Mouse (Mus musculus) limb, embryonic 15.5 days (tissue): ENCODE measurements around the gene Dek. TPM values are rescaled to one million over a fixed set of nuclear protein-coding genes. Genes with fewer than 3 reads are reported as not detected.

Source experiments
- ATAC-seq: fragments of 200-750 bp; cut with Nextera tagmentation; 2 replicates; pipeline ENCODE4 v1.8.0; 2017; ENCODE audit warnings: low read depth, moderate TSS enrichment; ENCODE audit not compliant: insufficient number of reproducible peaks, low FRiP score, low TSS enrichment
- H3K27ac ChIP-seq: fragments of 300-500 bp; sonication (generic); 2 replicates; pipeline ENCODE4 v1.5.1; 2015; ENCODE audit warnings: moderate library complexity, mild to moderate bottlenecking, inconsistent platforms
- H3K27me3 ChIP-seq: fragments of 300-500 bp; sonication (generic); 2 replicates; pipeline ENCODE4 v1.6.1; 2015; ENCODE audit warnings: inconsistent platforms
- H3K36me3 ChIP-seq: fragments of 300-500 bp; sonication (generic); 2 replicates; pipeline ENCODE4 v1.6.1; 2015; ENCODE audit warnings: inconsistent platforms
- H3K4me1 ChIP-seq: fragments of 300-500 bp; sonication (generic); 2 replicates; pipeline ENCODE4 v1.6.1; 2015; ENCODE audit warnings: inconsistent platforms
- H3K4me2 ChIP-seq: fragments of 300-500 bp; sonication (generic); 2 replicates; pipeline ENCODE4 v1.6.1; 2015; ENCODE audit warnings: mild to moderate bottlenecking, inconsistent platforms
- H3K4me3 ChIP-seq: fragments of 300-500 bp; sonication (generic); 2 replicates; pipeline ENCODE4 v1.5.1; 2015; ENCODE audit warnings: mild to moderate bottlenecking, inconsistent platforms
- H3K9ac ChIP-seq: fragments of 300-500 bp; sonication (generic); 2 replicates; pipeline ENCODE4 v1.6.1; 2015; ENCODE audit warnings: inconsistent platforms
- H3K9me3 ChIP-seq: fragments of 300-500 bp; sonication (generic); 2 replicates; pipeline ENCODE4 v1.6.1; 2016; ENCODE audit warnings: inconsistent platforms
- WGBS: fragments of 180-500 bp; shearing (Covaris S2); methylation state at CpG from one replicate; pipeline ENCODE4 v1.1.7; 2015; 5-methylcytosine and 5-hydroxymethylcytosine counted together
- polyA plus RNA-seq: library from polyadenylated mRNA; unstranded; fragments of >200 nt; fragmentation: Nextera tagmentation; extraction: Ambion mirVana; gene quantifications from 2 replicates; pipeline ENCODE4 v1.2.1, GENCODE M21; 2015

Dek gene
- polyA plus RNA-seq, 1 experiment from 2014 or later = 267 TPM

DNA sequence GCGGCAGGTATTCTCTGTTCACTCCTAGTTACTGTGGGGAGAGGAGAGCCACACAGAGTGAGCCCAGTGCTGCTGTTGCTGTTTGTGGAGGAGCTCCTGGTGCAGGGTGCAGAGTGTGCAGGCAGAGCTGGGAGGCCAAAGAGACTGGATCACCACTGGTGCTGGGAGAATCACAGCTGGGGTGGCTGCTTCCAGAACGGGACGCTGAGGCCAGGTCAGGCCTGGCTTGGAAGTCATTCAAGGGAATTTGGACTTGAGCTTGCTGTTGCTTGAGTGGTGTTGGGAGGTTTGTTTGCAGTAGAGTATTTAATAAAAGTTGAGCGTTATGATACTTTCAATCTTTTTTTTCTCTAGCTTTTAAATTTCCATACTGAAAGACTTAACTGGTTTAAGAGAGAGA lies 58.0 kb downstream of the Dek start:
- H3K4me2 ChIP-seq = no peak overlapping the region
- H3K4me3 ChIP-seq = no peak overlapping the region
- H3K27ac ChIP-seq = no peak overlapping the region
- no peaks in the 10 kb centered on the region for H3K27me3 ChIP-seq
- no peak overlapping the region for H3K9ac ChIP-seq
- H3K36me3 ChIP-seq = peaks cover 32% of the 10 kb centered on the region
- 91% methylated on average over 4 of the region's 4 CpGs for WGBS
- H3K9me3 ChIP-seq = no peaks in the 10 kb centered on the region
- ATAC-seq = no peak
- peaks cover 11% of the 10 kb centered on the region for H3K4me1 ChIP-seq

DNA sequence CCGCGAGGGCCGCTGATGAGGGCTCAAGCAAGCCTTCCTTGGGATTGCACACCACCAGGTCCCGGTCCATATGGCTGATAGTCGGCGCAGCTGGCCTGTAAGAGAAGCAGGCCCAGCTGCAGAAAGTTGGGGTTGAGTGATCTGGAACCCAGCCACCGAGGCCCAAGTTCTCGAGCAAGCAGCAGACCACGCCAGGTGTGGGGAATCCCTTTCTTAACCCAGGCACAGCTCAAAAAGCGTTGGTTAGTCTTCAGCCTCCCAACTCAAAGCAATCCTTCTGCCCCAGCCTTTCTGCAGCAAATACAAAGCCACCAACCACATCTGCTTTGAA lies 61.4 kb downstream of the Dek start, which contains the start of gene Tpmt:
Tpmt (minus strand) TSS at position 121 of the 331 bp plus-strand sequence.
- 7% methylated on average over 10 of the region's 10 CpGs for WGBS
- peak within 1 kb of the TSS; percentile 98 for H3K4me2 ChIP-seq

DNA sequence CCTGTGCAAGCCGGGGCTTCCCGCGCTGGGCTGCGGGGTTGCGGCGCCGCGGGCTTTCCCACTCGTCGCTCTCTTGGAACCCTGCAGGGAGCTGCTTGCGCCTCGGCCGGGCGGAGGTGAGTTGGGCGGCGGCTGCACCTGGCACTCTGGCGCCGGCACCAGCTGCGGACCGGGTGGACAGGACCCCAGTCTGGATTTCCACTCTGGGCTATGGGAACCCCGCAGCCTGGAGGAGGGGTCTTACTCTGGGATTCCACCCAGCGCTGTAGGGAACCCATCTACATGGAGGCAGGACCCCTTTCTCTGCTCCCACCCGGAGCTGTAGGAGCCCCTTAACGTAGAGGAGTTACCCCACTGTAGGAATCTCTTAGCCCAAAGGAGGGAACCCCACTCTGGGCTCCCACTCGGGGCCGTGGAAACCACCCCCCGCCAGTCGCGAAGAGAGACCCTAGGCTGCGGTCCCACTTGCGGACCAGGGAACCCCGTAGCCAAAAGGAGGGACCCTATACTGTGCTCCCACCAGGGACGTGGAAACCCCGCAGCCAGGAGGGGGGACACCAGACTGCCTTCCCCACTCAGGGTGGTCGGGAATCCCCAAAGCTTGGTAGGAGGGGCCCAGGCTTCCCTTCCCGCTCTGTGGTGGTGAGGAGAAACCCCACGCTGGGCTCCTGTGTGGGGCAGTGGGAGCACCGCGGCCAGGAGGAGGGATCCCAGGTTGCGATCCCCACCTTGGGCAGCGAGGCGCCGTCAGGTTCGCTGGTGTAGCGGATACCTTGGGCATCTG lies 62.0 kb downstream of the Dek start:
- under 1% methylated on average over 44 of the region's 45 CpGs for WGBS
- ATAC-seq = no peak
- H3K9me3 ChIP-seq = no peaks in the 10 kb centered on the region
- peaks cover 6% of the 10 kb centered on the region for H3K36me3 ChIP-seq
- peak overlapping the region; percentile 79 for H3K27ac ChIP-seq
- H3K4me3 ChIP-seq = peak overlapping the region; percentile 88
- H3K9ac ChIP-seq = peak overlapping the region; percentile 77
- H3K4me1 ChIP-seq = peaks cover 11% of the 10 kb centered on the region
- H3K27me3 ChIP-seq = no peaks in the 10 kb centered on the region
- peak overlapping the region; percentile 98 for H3K4me2 ChIP-seq

More for the DNA sequence above, 61.4 kb downstream of the Dek start, which contains the start of gene Tpmt:
- Histone ChIP-seq H3K4me1 (peaks cover 11% of the 10 kb centered on the region), H3K36me3 (peaks cover 12% of the 10 kb centered on the region), H3K27me3 (no peaks in the 10 kb centered on the region), H3K9ac (peak within 1 kb of the TSS; percentile 77), H3K27ac (peak within 1 kb of the TSS; percentile 79), H3K4me3 (peak within 1 kb of the TSS; percentile 88), H3K9me3 (no peaks in the 10 kb centered on the region)
- ATAC-seq = no peak

DNA sequence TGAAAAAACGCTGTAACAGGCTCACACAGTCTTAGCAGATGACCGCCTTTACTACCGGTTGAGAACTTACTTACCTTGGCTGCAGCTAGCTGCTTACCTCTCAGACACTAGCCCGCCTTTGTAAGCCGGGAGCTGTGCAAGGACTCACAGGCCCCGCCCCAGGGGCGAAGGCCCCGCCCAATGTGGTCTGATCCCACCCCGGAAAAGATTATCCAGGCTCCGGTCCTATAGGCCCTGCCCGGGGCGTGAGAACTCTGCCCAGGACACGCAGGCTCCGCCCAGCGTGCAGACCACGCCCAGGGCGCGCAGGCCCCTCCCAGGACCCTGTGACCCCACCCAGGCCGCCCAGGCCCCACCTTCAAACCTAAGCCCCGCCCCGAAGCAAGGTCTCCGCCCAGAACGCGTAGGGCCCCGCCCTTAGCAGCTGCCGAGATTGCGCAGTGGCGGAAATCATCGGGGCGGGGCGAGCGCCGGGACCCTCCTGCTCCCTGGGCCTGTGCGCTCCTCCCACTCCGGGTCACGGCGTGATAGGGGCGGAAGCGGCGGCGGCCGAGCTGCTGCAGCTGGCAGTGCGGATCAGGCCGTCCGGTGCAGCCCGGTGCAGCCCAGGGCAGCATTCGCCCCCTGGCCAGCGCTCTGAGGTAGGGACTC lies 62.8 kb downstream of the Dek start, which contains the start of gene Kdm1b:
Kdm1b (plus strand) TSS at position 470 of the 651 bp plus-strand sequence.
- under 1% methylated on average over 48 of the region's 48 CpGs for whole genome bisulfite sequencing
- no peaks in the 10 kb centered on the region for H3K27me3 ChIP-seq
- H3K36me3 ChIP-seq = no peaks in the 10 kb centered on the region
- peaks cover 11% of the 10 kb centered on the region for H3K4me1 ChIP-seq
- H3K4me3 ChIP-seq = peak within 1 kb of the TSS; percentile 88
- H3K9me3 ChIP-seq = no peaks in the 10 kb centered on the region
- H3K4me2 ChIP-seq = peak within 1 kb of the TSS; percentile 98
- peak; percentile 97 for ATAC-seq
- peak within 1 kb of the TSS; percentile 79 for H3K27ac ChIP-seq
- H3K9ac ChIP-seq = peak within 1 kb of the TSS; percentile 77

DNA sequence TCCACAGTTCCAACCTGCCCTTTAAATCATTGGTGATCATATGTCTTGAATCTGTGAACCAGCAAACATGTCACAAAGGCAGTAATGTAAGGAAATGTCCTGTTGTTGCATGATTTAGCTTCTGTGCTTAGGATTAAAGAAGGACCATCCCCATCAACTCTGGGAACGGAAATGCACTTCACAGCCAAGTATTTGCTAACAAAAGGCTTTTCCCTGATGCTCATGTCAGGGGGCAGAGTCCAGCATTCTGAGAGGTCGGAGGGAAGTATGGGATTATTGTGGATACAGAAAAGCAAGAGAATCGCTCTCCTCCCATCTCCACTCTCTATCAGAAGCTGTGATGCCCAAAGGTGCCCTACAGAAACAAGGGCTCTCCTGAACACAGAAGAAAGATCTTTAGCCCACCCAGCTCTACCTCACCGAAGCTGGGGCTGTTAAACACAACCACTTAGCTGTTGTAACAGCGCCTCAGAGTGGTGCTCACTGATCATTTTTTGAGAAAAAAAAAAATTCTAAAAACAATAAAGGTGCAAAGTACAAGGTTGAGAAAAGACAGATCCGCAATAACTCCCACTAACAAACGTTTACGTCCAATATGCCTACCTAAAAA lies 63.9 kb downstream of the Dek start:
- Histone ChIP-seq H3K9ac (no peak overlapping the region), H3K36me3 (no peaks in the 10 kb centered on the region), H3K4me2 (no peak overlapping the region), H3K4me3 (no peak overlapping the region), H3K27me3 (no peaks in the 10 kb centered on the region), H3K4me1 (peaks cover 11% of the 10 kb centered on the region), H3K9me3 (no peaks in the 10 kb centered on the region), H3K27ac (no peak overlapping the region)
- WGBS = 48% methylated on average over 8 of the region's 8 CpGs
- ATAC-seq = no peak

DNA sequence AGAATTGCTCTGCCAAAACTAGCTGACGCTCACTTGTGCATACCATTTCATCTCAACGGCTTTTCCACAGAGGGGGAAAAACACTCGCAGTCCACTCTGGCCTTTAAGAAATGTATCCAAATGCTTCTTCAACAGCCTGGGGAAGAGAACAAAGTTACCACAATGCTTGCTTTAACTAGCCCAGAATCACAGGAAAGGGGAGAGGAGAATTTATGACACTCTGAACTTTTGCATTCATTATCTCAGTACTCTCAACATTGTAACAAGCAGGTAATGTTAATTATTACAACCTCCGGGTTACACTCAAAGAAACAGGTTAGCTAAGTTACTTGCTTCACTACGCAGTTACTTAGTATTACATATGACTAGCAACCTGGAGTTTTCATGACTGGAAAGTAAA lies 65.9 kb downstream of the Dek start:
- no peak overlapping the region for H3K9ac ChIP-seq
- no peak overlapping the region for H3K4me3 ChIP-seq
- no peak for ATAC-seq
- peaks cover 11% of the 10 kb centered on the region for H3K4me1 ChIP-seq
- 88% methylated on average over 5 of the region's 5 CpGs for WGBS
- no peaks in the 10 kb centered on the region for H3K36me3 ChIP-seq
- no peak overlapping the region for H3K27ac ChIP-seq
- no peak overlapping the region for H3K4me2 ChIP-seq
- no peaks in the 10 kb centered on the region for H3K27me3 ChIP-seq
- H3K9me3 ChIP-seq = no peaks in the 10 kb centered on the region

DNA sequence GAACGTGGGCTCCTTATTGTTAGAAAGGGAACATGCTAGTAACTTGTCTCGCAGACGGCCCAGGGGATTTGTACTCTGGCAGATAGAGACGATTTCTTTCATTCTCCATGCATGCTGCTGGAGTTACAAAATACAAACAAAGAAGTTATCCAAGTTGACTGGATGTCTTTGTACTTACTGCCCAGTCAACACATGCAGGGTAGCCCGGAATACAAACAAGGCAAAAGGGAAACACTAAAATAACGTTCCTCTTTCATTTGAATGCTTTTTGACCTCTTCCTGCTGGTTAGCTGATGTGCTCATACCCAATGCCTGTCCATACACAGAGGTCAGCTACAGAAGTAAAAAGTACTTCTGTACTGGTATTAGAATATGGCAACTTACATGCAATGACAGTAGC lies 68.1 kb downstream of the Dek start:
- H3K4me3 ChIP-seq = no peak overlapping the region
- no peak overlapping the region for H3K27ac ChIP-seq
- no peak for ATAC-seq
- H3K27me3 ChIP-seq = no peaks in the 10 kb centered on the region
- H3K9me3 ChIP-seq = no peaks in the 10 kb centered on the region
- H3K36me3 ChIP-seq = no peaks in the 10 kb centered on the region
- 87% methylated on average over 6 of the region's 6 CpGs for WGBS
- no peak overlapping the region for H3K4me2 ChIP-seq
- H3K4me1 ChIP-seq = no peaks in the 10 kb centered on the region; the same call in 1 of the 2 replicates
- H3K9ac ChIP-seq = no peak overlapping the region

Other genes with a start within 250 kb of the Dek start
- 21.3 and 23.7 TPM in 2 replicates for gene Kif13a, start 176.3 kb downstream of the Dek start, polyA plus RNA-seq
- 3.8 and 4.1 TPM in 2 replicates for gene Nhlrc1, start 91.4 kb downstream of the Dek start, polyA plus RNA-seq
- 12.9 and 14.3 TPM in 2 replicates for gene Kdm1b, start 62.7 kb downstream of the Dek start, polyA plus RNA-seq
- gene Tpmt, start 61.5 kb downstream of the Dek start, polyA plus RNA-seq = 15.5 and 16.4 TPM in 2 replicates
- gene Rnf144b, start 16.5 kb upstream of the Dek start, polyA plus RNA-seq = 3.9 and 4.4 TPM in 2 replicates